Mouse (Mus musculus): ENCODE measurements at regions not wholly inside any gene's neighbourhood (a gene's known extent, or its start where the extent isn't known, plus 50 kb on each side); places are given as distances from the start of the nearest gene placed in this dataset.

- no peak for DNase-seq (ENCODE audit: low spot score)
Measured at GRCm38 (mm10) chr2:169035315-169035714, 79.9 kb upstream of the Zfp64 start.

DNA sequence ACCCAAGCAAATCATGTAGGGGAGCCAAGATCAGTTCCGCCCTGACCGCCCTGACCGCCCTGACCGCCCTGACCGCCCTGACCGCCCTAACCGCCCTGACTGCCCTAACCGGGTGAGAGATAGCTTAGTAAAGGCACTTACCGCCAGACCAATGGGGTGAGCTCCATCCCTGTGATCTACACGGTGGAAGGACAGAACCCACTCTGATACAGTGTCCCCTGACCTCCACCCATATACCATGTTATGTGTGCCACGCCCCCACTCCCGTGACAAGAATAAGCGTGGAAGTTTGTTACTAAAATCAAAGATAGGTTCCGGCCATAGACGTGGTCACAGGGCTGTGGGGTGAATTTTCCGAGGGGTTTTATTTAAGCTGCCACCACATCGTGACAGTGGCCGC, 78.6 kb upstream of the Zfp64 start:
- DNase-seq (ENCODE audit: low spot score) = no peak

DNA sequence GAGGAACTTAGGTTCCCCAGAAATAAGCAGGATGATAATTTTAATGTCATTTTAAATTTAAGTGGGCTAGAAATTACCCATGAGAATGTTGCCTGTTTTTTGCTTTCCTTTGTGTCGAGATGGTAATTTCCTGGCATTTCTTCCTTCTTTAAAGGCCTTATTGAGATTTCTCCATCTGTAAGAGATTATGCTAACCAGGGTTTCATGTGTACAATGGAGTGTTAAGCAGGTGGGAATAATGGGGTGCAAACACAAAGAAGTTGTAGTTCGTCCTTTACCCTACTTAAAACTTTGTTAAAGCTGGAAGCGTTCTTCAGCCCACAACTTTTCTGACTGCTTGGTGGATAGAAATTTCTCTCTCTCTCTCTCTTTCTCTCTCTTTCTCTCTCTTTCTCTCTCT, 77.8 kb upstream of the Zfp64 start:
- DNase-seq (ENCODE audit: low spot score) = no peak

- DNase-seq (ENCODE audit: low spot score) = no peak
Measured at GRCm38 (mm10) chr2:169028531-169029114, 73.2 kb upstream of the Zfp64 start.

- no peak for DNase-seq (ENCODE audit: low spot score)
Measured at GRCm38 (mm10) chr2:169019037-169019436, 63.6 kb upstream of the Zfp64 start.

DNA sequence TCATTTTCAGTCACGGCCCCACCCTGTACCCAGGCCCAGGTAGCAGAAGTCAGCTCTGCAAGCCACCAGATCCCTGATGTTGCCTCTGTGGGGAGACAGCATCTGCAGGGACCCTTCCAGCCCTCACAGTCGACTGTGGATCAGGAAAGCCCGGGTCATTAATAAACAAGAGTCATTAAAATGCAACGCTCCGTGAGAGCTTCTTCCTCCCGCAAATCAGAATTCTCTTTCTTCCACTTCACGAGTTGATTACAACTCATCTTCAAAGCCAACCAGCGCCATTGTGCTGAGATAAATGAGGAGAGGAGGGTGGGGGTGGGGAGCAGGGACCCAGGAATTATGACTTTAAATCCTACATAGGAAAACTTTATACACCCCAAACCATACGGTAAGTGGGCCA, 54.9 kb upstream of the Zfp64 start:
- DNase-seq (ENCODE audit: low spot score) = no peak

DNA sequence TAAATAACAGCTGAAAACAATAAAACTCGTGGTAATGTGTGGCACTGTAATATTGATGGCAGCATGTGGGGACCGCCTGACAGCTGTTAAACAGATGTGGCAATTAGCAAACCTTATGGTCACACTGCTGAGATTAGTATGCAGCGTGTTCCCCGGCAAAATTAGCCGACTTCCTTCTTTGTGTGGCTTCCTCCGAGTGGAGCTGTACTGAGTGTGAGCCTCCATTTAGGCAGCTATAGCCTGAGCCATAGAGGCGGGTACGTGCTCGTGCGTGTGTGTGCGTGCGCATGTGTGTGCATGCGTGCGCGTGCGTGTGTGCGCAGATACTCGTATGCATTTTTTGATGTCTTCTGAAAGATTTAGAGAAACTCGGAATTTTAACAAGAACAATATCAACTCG, 53.4 kb upstream of the Zfp64 start:
- DNase-seq (ENCODE audit: low spot score) = no peak

GRCm38 (mm10) chr2:169008333-169008732, 52.9 kb upstream of the Zfp64 start:
- DNase-seq (ENCODE audit: low spot score) = no peak

DNA sequence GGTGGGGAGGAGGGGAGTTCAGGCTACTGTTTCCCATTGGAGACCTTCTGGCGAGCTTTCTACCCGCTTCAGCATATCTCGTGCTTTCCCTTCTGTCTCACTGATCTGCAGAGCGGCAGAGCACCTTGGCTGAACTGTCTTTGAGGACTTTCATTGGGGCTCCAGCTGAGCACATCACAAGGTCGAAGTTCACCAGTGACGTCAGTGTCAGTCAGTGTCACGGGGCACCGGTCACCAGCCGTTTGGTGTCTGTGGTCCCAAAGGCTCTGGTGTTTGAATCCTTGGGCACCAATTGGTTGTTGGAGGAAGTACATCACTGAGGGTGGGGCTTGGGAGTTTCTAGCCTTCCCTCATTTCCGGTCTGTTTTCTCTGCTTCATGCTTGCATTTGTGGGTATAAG, 51.2 kb upstream of the Zfp64 start:
- DNase-seq (ENCODE audit: low spot score) = no peak

GRCm38 (mm10) chr2:169005810-169006209, 50.4 kb upstream of the Zfp64 start:
- no peak for DNase-seq (ENCODE audit: low spot score)

Data from testis, postnatal 14 days (tissue).